Mouse (Mus musculus) ES-E14 (cell line): Measurements from ENCODE around the gene Sirt5. TPM values are rescaled to one million over a fixed set of nuclear protein-coding genes. Genes with fewer than 3 reads are reported as not detected.

ENCODE experiments used
- DNase-seq: peaks from one replicate; pipeline ENCODE4 v3.0.0-alpha.2; 2013; ENCODE audit warnings: low read depth, low spot score
- H3K27ac ChIP-seq: 2 replicates; pipeline ENCODE4 v1.5.1; 2012; ENCODE audit warnings: low read depth, mild to moderate bottlenecking, low read length, moderate library complexity, mixed read lengths; ENCODE audit not compliant: poor library complexity, insufficient read depth, severe bottlenecking
- H3K36me3 ChIP-seq: 2 replicates; pipeline ENCODE4 v1.6.1; 2012; ENCODE audit warnings: mild to moderate bottlenecking, low read length, moderate library complexity, mixed read lengths; ENCODE audit not compliant: control insufficient read depth, poor library complexity, insufficient read depth, severe bottlenecking
- H3K4me1 ChIP-seq, 2 experiments: fragments of 150-350 bp in 1 of 2; sonication (generic) in 1 of 2; 2 replicates each; pipeline ENCODE4 v1.6.1; 2012; ENCODE audit warnings: low read length in 2 of 2, mild to moderate bottlenecking in 1 of 2, mixed read lengths in 1 of 2; ENCODE audit not compliant: control insufficient read depth in 2 of 2, insufficient read depth in 2 of 2, poor library complexity in 1 of 2
- H3K4me3 ChIP-seq, 2 experiments: fragments of 150-350 bp in 1 of 2; sonication (generic) in 1 of 2; 2 replicates each; pipeline ENCODE4 v1.5.1; 2012; ENCODE audit warnings: low read length in 2 of 2, low read depth in 1 of 2, mild to moderate bottlenecking in 1 of 2, mixed read lengths in 1 of 2; ENCODE audit not compliant: insufficient read depth in 1 of 2, poor library complexity in 1 of 2, severe bottlenecking in 1 of 2
- H3K9ac ChIP-seq: 2 replicates; pipeline ENCODE4 v1.6.1; 2012; ENCODE audit warnings: low read depth, mild to moderate bottlenecking, low read length, mixed read lengths; ENCODE audit not compliant: poor library complexity, insufficient read depth, severe bottlenecking
- H3K9me3 ChIP-seq: fragments of 150-350 bp; sonication (generic); 2 replicates; pipeline ENCODE4 v1.6.1; 2012; ENCODE audit warnings: low read depth, mild to moderate bottlenecking, low read length; ENCODE audit not compliant: control insufficient read depth, insufficient read depth
- CHD2 ChIP-seq: IDR thresholded peaks from 2 replicates; pipeline ENCODE4 v1.6.1; 2014; ENCODE audit warnings: mild to moderate bottlenecking, low read depth, low read length, inconsistent platforms
- HCFC1 ChIP-seq: IDR thresholded peaks from 2 replicates; pipeline ENCODE4 v1.6.1; 2012; ENCODE audit warnings: low read length, inconsistent platforms, borderline replicate concordance; ENCODE audit not compliant: insufficient read depth
- MAFK ChIP-seq: IDR thresholded peaks from 2 replicates; pipeline ENCODE4 v1.6.1; 2014; ENCODE audit warnings: mild to moderate bottlenecking, low read depth, low read length, inconsistent platforms; ENCODE audit not compliant: insufficient read depth
- ZC3H11A ChIP-seq: IDR thresholded peaks from 2 replicates; pipeline ENCODE4 v1.6.1; 2012; ENCODE audit warnings: low read depth, mild to moderate bottlenecking, inconsistent platforms, low read length, borderline replicate concordance
- ZNF384 ChIP-seq: IDR thresholded peaks from 2 replicates; pipeline ENCODE4 v1.6.1; 2012; ENCODE audit warnings: low read depth, low read length, inconsistent platforms
- in situ Hi-C, 2 experiments: fragments of 600-800 bp; cut with MboI; formaldehyde crosslinking; loops; one replicate each; pipeline ENCODE4 v1.15.1; 2025; ENCODE audit warnings: low sequenced_read_pairs in 2 of 2, inconsistent platforms in 1 of 2; ENCODE audit not compliant: unreplicated experiment in 2 of 2
- total RNA-seq: library from RNA; depleted of rRNA; stranded (reverse); fragments of 300-350 nt; gene quantifications from 2 replicates; pipeline ENCODE4 v1.2.3, GENCODE M21; 2012

Gene Sirt5
- total RNA-seq, 1 experiment: 8.6 TPM

GRCm38 (mm10) chr13:43370063-43370462 lies 4.8 kb downstream of the Sirt5 start:
- H3K4me1 ChIP-seq: peaks cover 2 to 6% of the 10 kb centered on the region in 2 experiments; a peak in 3 of 4 replicates
- H3K36me3 ChIP-seq: peaks cover 4% of the 10 kb centered on the region
- no peaks in the 10 kb centered on the region for H3K9me3 ChIP-seq
- H3K9ac ChIP-seq: no peak overlapping the region
- DNase-seq: no peak
- H3K4me3 ChIP-seq: no peak overlapping the region
- TF ChIP-seq MAFK: no peak
- TF ChIP-seq ZC3H11A: no peak
- TF ChIP-seq CHD2: no peak
- TF ChIP-seq HCFC1: no peak
- no peak for TF ChIP-seq ZNF384
- H3K27ac ChIP-seq: no peak overlapping the region
- in situ Hi-C loops: no loop called here

- DNase-seq: no peak
- in situ Hi-C loops: no loop called here
- TF ChIP-seq ZNF384: no peak
- TF ChIP-seq MAFK: no peak
- no peak for TF ChIP-seq CHD2
- TF ChIP-seq HCFC1: no peak
- TF ChIP-seq ZC3H11A: no peak
- H3K9me3 ChIP-seq: no peaks in the 10 kb centered on the region
- no peak overlapping the region for H3K9ac ChIP-seq
- peaks cover 2 to 6% of the 10 kb centered on the region in 2 experiments; a peak in 3 of 4 replicates for H3K4me1 ChIP-seq
- H3K36me3 ChIP-seq: peaks cover 8% of the 10 kb centered on the region
- no peak overlapping the region for H3K27ac ChIP-seq
- no peak overlapping the region for H3K4me3 ChIP-seq
Measured at GRCm38 (mm10) chr13:43372892-43373291, 7.6 kb downstream of the Sirt5 start.

- in situ Hi-C loops: no loop called here
- H3K27ac ChIP-seq: no peak overlapping the region
- peaks cover 10% of the 10 kb centered on the region for H3K36me3 ChIP-seq
Measured at GRCm38 (mm10) chr13:43374205-43374604, 8.9 kb downstream of the Sirt5 start.

GRCm38 (mm10) chr13:43374918-43375432 lies 9.7 kb downstream of the Sirt5 start:
- TF ChIP-seq ZC3H11A (no peak), CHD2 (no peak), MAFK (no peak), HCFC1 (no peak), ZNF384 (no peak)
- Histone ChIP-seq H3K4me1 (peaks cover 2 to 6% of the 10 kb centered on the region in 2 experiments; a peak in 3 of 4 replicates), H3K27ac (no peak overlapping the region), H3K9me3 (no peaks in the 10 kb centered on the region), H3K4me3 (no peak overlapping the region), H3K36me3 (peaks cover 10% of the 10 kb centered on the region), H3K9ac (no peak overlapping the region)
- DNase-seq: no peak
- in situ Hi-C loops: no loop called here

More at GRCm38 (mm10) chr13:43374205-43374604, 8.9 kb downstream of the Sirt5 start:
- no peak for DNase-seq
- H3K9ac ChIP-seq: no peak overlapping the region
- H3K4me1 ChIP-seq: peaks cover 2 to 6% of the 10 kb centered on the region in 2 experiments; a peak in 3 of 4 replicates
- no peak overlapping the region for H3K4me3 ChIP-seq
- no peaks in the 10 kb centered on the region for H3K9me3 ChIP-seq
- TF ChIP-seq ZNF384: no peak
- no peak for TF ChIP-seq MAFK
- TF ChIP-seq CHD2: no peak
- TF ChIP-seq HCFC1: no peak
- no peak for TF ChIP-seq ZC3H11A

- peaks cover 0 to 1% of the 10 kb centered on the region in 2 experiments; a peak in 3 of 4 replicates for H3K4me1 ChIP-seq
- no peak overlapping the region for H3K27ac ChIP-seq
- H3K4me3 ChIP-seq: no peak overlapping the region
- no peak overlapping the region for H3K9ac ChIP-seq
- peaks cover 6% of the 10 kb centered on the region; the same call in 1 of the 2 replicates for H3K36me3 ChIP-seq
- no peak for DNase-seq
- TF ChIP-seq HCFC1 (no peak), ZC3H11A (no peak), CHD2 (no peak), MAFK (no peak), ZNF384 (no peak)
- in situ Hi-C loops: no loop called here
- peaks cover 3% of the 10 kb centered on the region; the same call in 1 of the 2 replicates for H3K9me3 ChIP-seq
Measured at GRCm38 (mm10) chr13:43379989-43380388, 14.7 kb downstream of the Sirt5 start.
